Mouse (Mus musculus): Measurements from ENCODE around the gene Apopt1. TPM values are rescaled to one million over a fixed set of nuclear protein-coding genes. Genes with fewer than 3 reads are reported as not detected.

The Apopt1 gene
- polyA plus RNA-seq, 1 experiment: 39.8 TPM

- no peak for DNase-seq (ENCODE audit: low read depth)
Measured at GRCm38 (mm10) chr12:111680661-111681060, 32.4 kb upstream of the Apopt1 start.

DNA sequence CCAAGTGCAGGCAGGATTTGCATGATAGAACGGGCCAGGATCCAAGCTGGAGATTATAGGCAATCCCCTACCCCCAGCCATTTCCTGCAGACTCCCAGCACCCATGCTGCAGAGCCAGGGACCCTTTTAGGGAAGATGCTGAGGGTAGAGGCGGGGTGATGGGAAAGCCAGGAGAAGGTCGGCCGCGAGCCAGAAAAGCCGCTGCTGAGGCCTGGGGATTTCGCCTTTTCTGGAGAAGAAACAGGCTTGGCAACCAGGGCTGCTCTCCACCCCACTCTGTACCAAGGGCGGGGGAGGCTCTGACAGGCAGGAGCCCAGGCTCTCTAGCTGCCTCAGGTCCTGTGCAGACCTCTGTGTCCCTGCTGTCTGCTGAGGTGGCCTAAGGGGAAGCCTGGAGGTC is 31.8 kb upstream of the Apopt1 start:
- DNase-seq (ENCODE audit: low read depth): no peak

DNA sequence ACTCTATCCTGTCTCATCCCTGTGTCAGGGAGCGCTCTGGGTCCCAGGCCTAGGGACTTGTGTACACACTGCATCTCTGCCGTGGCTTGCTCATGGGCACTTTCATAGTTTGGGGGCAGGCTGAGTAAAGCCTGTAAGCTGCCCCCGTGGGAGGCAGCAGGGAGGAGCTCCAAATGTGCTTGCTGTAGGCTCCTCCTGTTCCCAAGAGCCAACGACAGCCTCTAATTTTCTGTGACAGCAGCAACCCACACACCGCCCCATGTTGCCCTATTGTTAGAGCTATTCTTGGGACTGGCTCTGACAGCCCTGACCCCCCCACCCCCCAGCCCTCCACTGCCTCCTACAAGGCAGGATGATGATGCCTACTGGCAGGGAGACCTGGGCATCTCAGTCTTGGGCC is 31.1 kb upstream of the Apopt1 start:
- no peak for DNase-seq (ENCODE audit: low read depth)

GRCm38 (mm10) chr12:111682806-111683205 is 30.3 kb upstream of the Apopt1 start:
- DNase-seq (ENCODE audit: low read depth): no peak

DNA sequence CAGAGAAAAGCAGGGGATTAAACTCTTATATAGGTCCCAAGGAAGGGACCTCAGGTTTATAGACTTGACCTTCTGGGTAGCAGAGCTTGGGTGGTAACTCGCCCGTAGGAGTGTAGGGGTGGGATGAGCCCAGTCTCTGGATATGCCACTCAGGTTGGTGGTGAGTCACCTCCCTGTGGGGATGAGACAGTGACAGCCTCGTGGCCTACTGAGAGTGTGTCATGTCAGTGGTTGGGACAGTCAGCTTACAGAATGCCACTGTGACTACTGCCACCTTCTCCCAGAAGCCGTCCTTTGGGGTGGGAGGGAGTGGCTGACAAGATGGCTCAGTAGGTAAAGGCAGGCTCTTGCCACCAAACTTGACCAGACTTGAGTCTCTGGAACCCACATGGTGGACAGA is 26.7 kb upstream of the Apopt1 start:
- DNase-seq (ENCODE audit: low read depth): no peak

DNA sequence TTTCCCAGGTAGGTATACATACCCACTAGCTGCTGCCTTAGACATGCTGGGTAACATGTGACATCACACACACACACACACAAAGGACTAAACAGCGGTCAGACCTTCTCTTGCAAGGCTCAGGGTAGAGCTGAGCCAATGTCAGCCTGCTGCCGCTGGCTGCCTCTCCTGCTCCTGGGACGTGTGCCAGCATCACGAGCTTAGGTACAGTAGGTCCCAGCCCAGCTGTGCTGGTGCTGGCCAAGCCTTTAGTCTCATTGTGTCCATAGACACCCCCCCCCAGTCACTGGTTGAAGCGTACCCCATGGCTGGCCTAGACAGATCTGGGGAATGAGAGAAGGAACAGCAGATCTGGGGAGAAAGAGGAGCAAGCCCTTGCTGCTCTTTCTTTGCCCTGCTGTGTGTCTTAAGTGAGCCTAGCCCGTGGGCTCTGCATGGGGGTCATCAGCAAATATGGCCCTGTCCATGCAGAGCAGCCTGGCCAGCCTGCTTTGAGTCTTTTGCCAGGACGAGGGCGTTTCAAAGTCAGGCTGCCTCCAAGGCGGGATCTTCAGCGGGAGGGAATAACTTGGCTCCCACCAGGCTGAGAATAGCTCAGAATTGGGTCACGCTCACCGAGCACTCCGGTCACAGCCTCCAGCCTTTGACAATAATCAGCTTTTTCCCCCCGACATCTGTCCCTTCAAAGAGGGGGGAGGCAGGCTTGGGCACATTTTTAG is 25.6 kb upstream of the Apopt1 start:
- DNase-seq (ENCODE audit: low read depth): no peak

DNA sequence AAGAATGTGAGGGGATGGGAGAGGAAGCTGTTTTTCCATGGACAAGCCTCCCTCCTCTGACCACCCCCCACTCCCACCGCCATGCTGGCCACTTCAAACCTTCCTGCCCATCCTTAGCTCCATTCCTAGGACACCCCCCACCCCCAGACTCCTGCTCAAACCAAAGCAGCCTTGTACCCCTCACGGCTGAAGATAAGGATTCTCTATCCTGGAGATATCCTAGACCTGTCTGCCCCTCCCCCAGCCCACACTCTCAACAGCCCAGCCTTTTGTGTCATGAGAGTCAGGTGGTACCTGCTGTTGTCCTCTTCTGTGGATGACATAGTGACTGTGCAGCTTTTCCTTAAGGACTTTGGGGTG is 25.0 kb upstream of the Apopt1 start:
- no peak for DNase-seq (ENCODE audit: low read depth)

DNA sequence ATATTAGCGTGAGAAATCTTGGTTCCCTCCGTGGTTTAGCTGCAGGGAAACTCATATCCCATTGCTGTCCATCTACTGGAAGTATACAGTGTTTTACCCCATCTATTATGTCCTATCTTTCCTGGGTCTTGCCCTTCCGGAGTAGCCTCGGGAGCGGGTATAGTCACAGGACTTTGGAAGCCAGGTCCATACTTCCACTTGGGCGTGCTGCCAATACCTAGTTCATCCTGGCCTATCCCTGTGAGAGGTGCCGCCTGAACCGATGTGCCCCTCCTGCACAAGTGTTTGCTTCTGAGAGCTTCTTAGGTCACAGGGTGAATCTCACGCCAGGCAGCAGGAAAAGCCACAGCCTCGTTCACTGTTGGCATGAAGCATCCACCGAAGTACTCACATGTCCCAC is 23.6 kb upstream of the Apopt1 start:
- no peak for DNase-seq (ENCODE audit: low read depth)

DNA sequence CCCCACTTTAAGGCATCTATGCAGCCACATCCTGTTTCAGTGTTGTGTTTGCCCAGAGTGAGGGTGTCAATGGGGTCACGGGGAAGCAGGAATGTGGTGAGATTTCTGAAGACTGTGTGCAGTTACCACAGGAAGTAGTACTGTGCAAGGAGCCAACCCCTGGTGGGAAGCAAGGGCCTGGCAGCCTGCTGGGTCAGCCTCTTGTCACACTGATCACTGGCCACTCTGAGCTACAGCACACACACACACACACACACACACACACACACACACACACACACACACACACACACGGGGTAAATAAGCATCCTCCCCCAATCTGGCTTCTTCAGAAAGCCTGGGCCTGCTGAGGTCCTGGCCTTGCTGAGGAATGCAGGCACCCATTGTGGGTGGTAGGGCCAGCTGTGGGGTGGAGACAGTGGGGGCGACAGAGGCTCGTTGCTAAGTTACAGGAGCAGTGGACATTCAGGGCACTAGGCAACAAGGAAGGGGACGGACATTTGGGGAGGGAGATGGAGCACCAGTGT is 21.7 kb upstream of the Apopt1 start:
- no peak for DNase-seq (ENCODE audit: low read depth)

GRCm38 (mm10) chr12:111692899-111693298 is 20.2 kb upstream of the Apopt1 start:
- no peak for DNase-seq (ENCODE audit: low read depth)

DNA sequence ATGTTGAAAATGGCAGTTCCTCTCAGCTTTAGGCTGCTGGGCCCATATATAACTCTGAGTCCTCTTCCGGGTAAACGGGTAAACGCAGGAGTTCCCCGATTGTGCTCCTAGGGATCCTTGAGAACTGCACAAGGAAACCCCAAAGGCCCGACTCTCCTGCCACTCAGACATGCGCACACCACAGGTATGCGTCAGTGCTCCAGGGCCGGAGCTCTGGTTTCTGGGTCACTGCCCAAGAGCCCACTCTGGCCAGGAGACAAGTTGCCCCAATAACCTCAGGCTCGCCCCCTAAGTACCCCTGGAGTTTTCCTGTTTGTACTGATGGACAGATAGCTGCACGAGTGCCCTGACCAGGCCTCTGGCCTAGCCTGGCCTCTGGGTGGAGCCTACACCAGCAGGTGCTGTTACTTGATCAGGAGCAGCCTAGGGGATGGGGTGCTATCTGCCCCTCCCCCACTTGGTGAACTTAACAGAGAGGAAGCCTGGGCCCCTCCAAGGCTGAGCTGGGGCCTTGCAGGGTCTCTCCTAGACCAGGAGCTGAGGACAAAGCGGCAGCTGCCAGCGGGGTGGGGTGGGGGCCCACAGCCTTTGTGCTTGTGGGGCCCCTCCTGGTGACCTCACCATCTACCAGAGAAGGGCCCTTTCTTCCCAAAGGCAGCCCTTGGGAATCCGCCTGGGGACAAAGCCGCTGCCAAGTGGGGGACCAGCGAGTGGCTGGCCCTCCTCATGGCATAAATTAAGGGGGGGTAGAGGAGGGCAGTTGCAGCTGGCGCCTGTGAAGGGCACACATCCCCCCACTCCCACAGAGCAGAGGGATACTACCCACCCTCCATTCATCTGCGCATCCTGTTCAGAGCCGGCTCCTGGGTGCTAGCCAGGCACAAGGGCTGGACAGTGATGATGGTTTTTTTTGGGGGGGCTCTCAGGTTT is 19.5 kb upstream of the Apopt1 start:
- DNase-seq (ENCODE audit: low read depth): no peak

GRCm38 (mm10) chr12:111694271-111694781 is 18.7 kb upstream of the Apopt1 start:
- DNase-seq (ENCODE audit: low read depth): no peak

DNA sequence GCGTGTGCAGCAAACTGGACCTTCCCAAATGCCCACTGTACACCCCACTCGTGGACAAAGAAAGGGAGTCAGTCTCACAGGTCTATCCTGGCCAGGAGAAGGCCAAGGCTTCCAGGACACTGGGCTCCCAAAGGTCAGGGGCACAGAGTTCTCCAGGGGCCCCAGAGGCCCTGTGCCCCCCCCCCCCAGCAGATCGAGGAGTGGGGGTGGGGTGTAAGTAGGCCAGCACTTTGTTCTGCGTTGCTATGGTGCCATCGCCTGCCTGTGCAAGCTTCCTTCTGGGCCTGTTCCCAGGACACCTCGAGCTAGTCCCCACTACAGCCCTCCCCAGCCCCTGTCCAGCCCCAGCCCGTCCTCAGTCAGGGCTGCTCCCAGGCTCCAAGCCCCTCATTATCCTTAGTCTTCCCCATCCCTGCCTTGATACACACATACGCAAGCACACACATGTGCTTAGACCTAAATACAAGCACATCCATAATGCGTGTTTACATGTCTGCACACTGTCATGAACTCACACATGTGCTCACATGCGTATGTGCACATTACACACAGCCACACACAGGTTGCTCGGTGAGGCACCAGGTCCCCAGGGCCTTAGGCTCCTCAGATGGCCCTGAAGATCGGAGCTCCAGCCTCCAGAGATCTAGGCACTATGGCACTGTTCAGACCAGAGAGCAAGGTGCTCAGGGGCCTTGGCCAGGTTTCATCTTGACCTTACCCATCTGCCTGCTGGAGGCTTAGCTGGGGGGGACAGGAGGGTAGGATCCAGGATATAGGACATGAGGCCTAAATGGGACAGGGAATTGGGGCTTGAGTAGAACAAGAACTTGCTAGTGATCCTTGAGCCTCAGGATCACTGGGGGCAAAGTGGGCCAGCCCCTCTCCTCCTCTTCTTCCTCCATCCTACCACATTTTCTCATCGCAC is 17.9 kb upstream of the Apopt1 start:
- DNase-seq (ENCODE audit: low read depth): no peak

DNA sequence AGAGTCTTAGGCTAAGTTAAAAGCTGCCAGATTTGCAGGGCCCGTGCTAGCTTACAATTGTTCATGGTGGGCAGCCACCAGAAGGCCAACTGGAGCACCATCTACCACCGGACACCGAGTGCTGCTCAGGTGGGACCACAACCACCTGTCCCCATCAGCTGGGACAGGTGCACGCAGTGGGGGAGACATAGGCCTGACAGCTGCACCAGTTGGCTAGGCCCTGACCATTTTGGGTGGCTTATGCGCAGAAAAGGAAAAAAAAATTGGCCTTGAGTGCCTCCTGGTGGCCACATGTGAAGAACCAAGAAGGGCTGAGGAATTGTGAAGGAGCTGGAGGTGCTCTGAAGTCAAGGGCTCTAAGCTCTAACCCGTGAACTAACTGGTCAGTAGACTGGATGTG is 16.8 kb upstream of the Apopt1 start:
- DNase-seq (ENCODE audit: low read depth): no peak

- DNase-seq (ENCODE audit: low read depth): no peak
Measured at GRCm38 (mm10) chr12:111697708-111698107, 15.4 kb upstream of the Apopt1 start.

- DNase-seq (ENCODE audit: low read depth): no peak
Measured at GRCm38 (mm10) chr12:111698346-111698913, 14.6 kb upstream of the Apopt1 start.

- DNase-seq (ENCODE audit: low read depth): no peak
Measured at GRCm38 (mm10) chr12:111699542-111699941, 13.5 kb upstream of the Apopt1 start.

DNA sequence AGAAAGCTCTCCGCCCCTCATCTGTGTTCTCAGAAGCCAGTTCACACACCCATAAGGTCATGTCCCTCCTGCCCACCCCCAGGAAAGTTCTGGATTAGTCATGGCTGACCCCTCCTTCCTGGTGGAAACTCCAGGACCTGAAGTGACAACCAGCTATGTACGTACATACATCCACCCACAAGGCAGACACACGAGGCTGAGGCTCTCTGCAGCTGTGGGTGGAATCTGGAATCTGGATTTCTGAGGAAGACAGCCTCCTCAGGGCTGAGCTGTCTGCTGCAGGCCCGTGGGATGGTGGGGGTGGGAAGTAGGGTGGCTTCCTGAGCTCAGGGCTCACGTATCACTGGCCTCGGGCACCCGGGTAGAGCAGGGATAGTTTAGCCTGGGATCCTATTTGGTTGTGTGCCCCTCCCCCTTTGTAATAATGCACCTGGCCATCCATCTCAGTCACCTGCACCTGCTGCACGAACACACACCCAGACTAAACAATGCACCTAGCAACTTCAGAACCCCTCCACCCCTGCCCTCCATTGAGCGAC is 12.1 kb upstream of the Apopt1 start:
- no peak for DNase-seq (ENCODE audit: low read depth)

DNA sequence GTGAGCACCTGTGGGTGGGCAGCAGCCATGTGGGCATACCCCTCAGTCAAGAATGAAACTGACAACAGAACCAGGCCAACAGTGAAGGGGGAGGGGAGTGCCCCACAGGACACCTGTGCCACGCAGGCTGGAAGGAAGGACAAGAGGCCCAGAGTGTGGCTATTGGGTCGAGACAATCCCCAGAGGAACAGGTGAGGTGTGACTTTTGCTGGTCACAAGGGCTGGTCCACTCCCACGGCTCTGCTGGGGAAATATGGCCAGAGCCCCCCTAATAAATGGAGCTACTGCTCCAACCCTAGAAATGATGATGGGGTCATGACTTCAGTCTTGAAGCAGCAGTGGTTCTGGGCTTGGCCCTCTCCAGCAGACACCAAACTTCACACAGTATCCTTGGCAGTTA is 9.8 kb upstream of the Apopt1 start:
- DNase-seq (ENCODE audit: low read depth): no peak

GRCm38 (mm10) chr12:111704609-111705008 is 8.5 kb upstream of the Apopt1 start:
- DNase-seq (ENCODE audit: low read depth): no peak
